Mouse (Mus musculus) liver, postnatal 0 days (tissue): ENCODE measurements at regions not wholly inside any gene's neighbourhood (a gene's known extent, or its start where the extent isn't known, plus 50 kb on each side); places are given as distances from the start of the nearest gene placed in this dataset.
A peak's percentile ranks its signal among the peaks of the same experiment; 100 is the strongest.

Experiments used
- ATAC-seq: fragments of 200-750 bp; cut with Nextera tagmentation; 2 replicates; pipeline ENCODE4 v1.8.0; 2017; ENCODE audit warnings: mild to moderate bottlenecking, moderate library complexity
- DNase-seq: peaks from one replicate; pipeline ENCODE4 v3.0.0-alpha.2; 2016
- H3K27ac ChIP-seq: fragments of 300-500 bp; sonication (generic); 2 replicates; pipeline ENCODE4 v1.5.1; 2014; ENCODE audit warnings: antibody characterized with exemption, moderate library complexity, mild to moderate bottlenecking, low read depth
- H3K27me3 ChIP-seq: fragments of 300-500 bp; sonication (generic); 2 replicates; pipeline ENCODE4 v1.6.1; 2014; ENCODE audit warnings: low read length, control low read depth, mixed read lengths; ENCODE audit not compliant: insufficient read depth
- H3K36me3 ChIP-seq: fragments of 300-500 bp; sonication (generic); replicated peaks from 2 replicates; pipeline ENCODE4 v1.6.1; 2014; ENCODE audit warnings: mild to moderate bottlenecking, control low read depth, low read length, moderate library complexity, mixed read lengths; ENCODE audit not compliant: insufficient read depth
- H3K4me1 ChIP-seq: fragments of 300-500 bp; sonication (generic); 2 replicates; pipeline ENCODE4 v1.6.1; 2014; ENCODE audit warnings: antibody characterized with exemption, mild to moderate bottlenecking, control low read depth; ENCODE audit not compliant: insufficient read depth
- H3K4me2 ChIP-seq: fragments of 300-500 bp; sonication (generic); 2 replicates; pipeline ENCODE4 v1.6.1; 2014; ENCODE audit warnings: low read depth, mild to moderate bottlenecking, low read length, moderate library complexity, mixed read lengths
- H3K4me3 ChIP-seq: fragments of 300-500 bp; sonication (generic); 2 replicates; pipeline ENCODE4 v1.5.1; 2014; ENCODE audit warnings: low read depth, low read length
- H3K9ac ChIP-seq: fragments of 300-500 bp; sonication (generic); replicated peaks from 2 replicates; pipeline ENCODE4 v1.6.1; 2014; ENCODE audit warnings: mild to moderate bottlenecking, moderate library complexity
- H3K9me3 ChIP-seq: fragments of 300-500 bp; sonication (generic); 2 replicates; pipeline ENCODE4 v1.6.1; 2016; ENCODE audit warnings: mild to moderate bottlenecking, control low read depth, low read length, mixed read lengths
- CTCF ChIP-seq: sonication (generic); IDR thresholded peaks from 2 replicates; pipeline ENCODE4 v1.5.1; 2016; ENCODE audit warnings: antibody characterized with exemption, low read depth
- EP300 ChIP-seq: IDR thresholded peaks from 2 replicates; pipeline ENCODE4 v1.6.1; 2016; ENCODE audit warnings: antibody characterized with exemption, low read depth, mild to moderate bottlenecking
- WGBS: fragments of 180-500 bp; shearing (Covaris S2); extraction: QIAGEN DNeasy Blood & Tissue Kit; methylation state at CpG from one replicate; pipeline ENCODE4 v1.1.7; 2014; ENCODE audit not compliant: insufficient replicate concordance; 5-methylcytosine and 5-hydroxymethylcytosine counted together

DNA sequence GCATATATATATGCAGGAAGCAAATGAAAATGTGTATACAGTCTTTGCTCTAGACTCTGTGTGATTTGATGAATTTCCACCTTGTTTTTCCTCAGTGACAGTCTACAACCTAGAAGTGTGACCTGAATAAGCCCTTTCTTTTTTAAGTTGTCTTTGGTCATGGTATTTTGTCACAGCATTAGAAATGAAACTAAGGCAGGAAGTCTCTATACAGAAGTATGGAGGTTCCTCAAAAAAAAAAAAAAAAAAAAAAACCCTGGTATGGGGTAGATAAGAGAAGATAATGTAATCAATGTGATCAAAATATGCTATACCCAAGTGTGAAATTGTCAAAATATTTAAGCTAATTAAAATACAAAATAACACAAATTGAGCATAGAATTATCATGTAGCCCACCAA lies 104.4 kb downstream of the 1190002N15Rik start:
- no peak for DNase-seq
- Histone ChIP-seq H3K27me3 (no peaks in the 10 kb centered on the region), H3K9ac (no peak overlapping the region), H3K36me3 (no peaks in the 10 kb centered on the region), H3K4me1 (no peaks in the 10 kb centered on the region; the same call in 1 of the 2 replicates), H3K9me3 (no peaks in the 10 kb centered on the region), H3K27ac (no peak overlapping the region), H3K4me3 (no peak overlapping the region), H3K4me2 (no peak overlapping the region)
- TF ChIP-seq CTCF (no peak), EP300 (no peak)
- no peak for ATAC-seq

DNA sequence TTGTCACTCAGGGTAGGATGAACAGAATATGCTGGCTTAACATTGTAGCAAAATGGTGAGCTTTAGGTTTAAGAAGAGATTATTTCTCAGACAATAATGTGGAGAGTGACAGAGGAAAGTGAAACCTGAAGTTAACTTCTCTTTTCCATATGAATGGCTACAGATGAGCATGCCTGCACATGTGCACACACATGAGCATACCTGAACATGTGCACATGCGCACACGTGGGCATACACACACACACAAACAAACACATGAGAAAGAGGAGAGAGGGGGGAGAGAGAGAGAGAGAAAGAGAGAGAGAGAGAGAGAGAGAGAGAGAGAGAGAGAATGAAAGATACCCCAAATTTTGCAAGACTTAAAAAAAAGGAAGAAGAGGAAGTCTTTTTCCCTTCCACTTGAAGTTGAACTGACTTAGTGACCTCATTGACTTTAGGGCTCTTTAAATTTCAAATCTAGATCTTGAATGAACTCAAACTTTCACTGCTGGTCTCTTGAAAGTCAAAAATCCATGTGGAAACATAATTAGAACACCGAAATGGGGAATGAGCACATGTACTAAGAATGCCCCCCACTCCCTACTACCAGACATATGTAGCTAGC lies 105.6 kb downstream of the 1190002N15Rik start:
- Histone ChIP-seq H3K27me3 (no peaks in the 10 kb centered on the region), H3K36me3 (no peaks in the 10 kb centered on the region), H3K4me3 (no peak overlapping the region), H3K27ac (no peak overlapping the region), H3K4me1 (no peaks in the 10 kb centered on the region; the same call in 1 of the 2 replicates), H3K4me2 (no peak overlapping the region), H3K9ac (no peak overlapping the region), H3K9me3 (no peaks in the 10 kb centered on the region)
- WGBS: 78% methylated on average over 3 of the region's 3 CpGs
- no peak for ATAC-seq
- TF ChIP-seq EP300 (no peak), CTCF (no peak)
- no peak for DNase-seq

DNA sequence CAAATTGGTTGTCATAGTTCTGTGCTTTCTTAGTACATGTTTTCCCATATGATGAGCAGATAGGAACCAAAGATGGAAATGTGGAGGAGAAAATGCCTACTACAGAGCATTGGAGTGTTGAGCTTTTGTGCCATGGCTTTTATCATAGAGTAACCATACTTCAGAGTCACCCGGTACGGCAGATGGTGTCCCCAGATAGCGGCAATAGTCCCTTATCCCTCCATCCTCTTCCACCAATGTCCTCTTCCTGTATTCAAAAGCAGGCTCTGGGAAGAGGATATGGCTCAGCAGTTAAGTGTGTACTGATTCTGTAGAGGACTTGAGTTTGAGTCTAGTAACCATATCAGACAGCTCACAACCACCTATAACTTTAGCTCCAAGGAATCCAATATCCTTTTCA lies 106.3 kb downstream of the 1190002N15Rik start:
- Histone ChIP-seq H3K27ac (no peak overlapping the region), H3K4me2 (no peak overlapping the region), H3K9me3 (no peaks in the 10 kb centered on the region), H3K36me3 (no peaks in the 10 kb centered on the region), H3K4me1 (no peaks in the 10 kb centered on the region; the same call in 1 of the 2 replicates), H3K27me3 (no peaks in the 10 kb centered on the region), H3K9ac (no peak overlapping the region), H3K4me3 (no peak overlapping the region)
- TF ChIP-seq CTCF (no peak), EP300 (no peak)
- DNase-seq (no peak), ATAC-seq (0 out of 2 replicates have a peak, but pooled peaks have one; percentile 13)
- 68% methylated on average over 3 of the region's 3 CpGs for whole genome bisulfite sequencing

DNA sequence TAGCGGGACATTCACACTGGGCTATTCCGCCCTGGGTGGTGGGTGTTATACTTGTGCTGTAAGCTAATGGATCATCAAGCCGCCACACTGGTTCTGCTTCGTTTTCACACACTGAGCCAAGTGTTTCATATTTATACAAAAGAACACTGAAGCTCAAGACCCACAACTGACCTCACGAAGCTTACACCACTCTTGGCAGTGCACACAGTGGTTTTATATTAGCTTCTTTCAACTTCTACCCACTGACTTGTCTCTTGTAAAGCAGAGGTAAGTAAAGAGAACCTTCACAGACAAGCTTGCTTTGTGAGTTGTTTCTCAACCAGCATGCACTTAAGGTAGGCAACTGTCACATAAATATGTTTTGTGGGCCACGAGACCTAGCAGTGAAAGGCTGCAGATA lies 106.9 kb downstream of the 1190002N15Rik start:
- no peak for TF ChIP-seq EP300
- no peak for TF ChIP-seq CTCF
- H3K27ac ChIP-seq: no peak overlapping the region
- 84% methylated on average over 6 of the region's 6 CpGs for WGBS
- H3K4me2 ChIP-seq: no peak overlapping the region
- H3K36me3 ChIP-seq: no peaks in the 10 kb centered on the region
- H3K4me1 ChIP-seq: no peaks in the 10 kb centered on the region; the same call in 1 of the 2 replicates
- no peak overlapping the region for H3K9ac ChIP-seq
- H3K27me3 ChIP-seq: no peaks in the 10 kb centered on the region
- no peaks in the 10 kb centered on the region for H3K9me3 ChIP-seq
- no peak for DNase-seq
- no peak for ATAC-seq
- no peak overlapping the region for H3K4me3 ChIP-seq

DNA sequence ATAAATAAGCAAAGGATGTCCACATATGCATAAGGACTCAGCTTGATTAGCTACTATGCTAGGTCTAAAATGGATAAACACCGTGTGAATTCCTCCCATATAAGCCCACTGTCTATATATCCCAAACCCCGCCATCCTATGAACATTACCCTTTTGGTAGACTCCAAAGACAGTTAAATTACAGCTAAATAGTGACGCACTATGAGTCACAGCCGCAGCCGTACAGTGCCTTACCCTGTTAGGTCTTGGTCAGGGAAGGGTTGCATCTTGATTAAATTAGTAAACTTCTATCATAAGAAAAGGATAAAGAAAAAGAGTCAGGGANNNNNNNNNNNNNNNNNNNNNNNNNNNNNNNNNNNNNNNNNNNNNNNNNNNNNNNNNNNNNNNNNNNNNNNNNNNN lies 111.1 kb downstream of the 1190002N15Rik start:
- Histone ChIP-seq H3K4me1 (no peaks in the 10 kb centered on the region; the same call in 1 of the 2 replicates), H3K36me3 (no peaks in the 10 kb centered on the region), H3K27me3 (no peaks in the 10 kb centered on the region), H3K9ac (no peak overlapping the region), H3K4me3 (no peak overlapping the region), H3K9me3 (no peaks in the 10 kb centered on the region), H3K27ac (no peak overlapping the region), H3K4me2 (no peak overlapping the region)
- ATAC-seq: no peak
- no peak for TF ChIP-seq CTCF
- TF ChIP-seq EP300: no peak
- 82% methylated on average over 5 of the region's 5 CpGs for WGBS
- DNase-seq: no peak

DNA sequence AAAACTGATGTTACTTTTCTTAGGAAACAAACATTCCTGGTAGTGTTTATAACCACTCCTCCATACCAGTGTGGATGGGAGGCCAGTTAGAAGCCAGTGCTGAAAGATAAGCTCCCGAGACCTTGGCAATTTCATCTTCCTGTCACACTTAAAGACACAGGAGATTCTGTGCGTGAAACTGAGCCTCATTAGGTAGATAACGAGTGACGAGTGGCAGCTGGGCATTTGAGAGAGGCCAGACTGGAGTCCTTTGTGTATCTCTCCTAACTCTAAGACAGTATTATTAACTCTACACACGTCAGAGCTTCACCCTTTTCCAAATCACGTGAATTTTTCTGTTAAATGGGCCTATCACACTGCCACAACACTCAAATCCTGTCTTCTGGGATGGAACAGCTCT lies 112.1 kb downstream of the 1190002N15Rik start:
- no peaks in the 10 kb centered on the region for H3K9me3 ChIP-seq

More for the DNA sequence above, 112.1 kb downstream of the 1190002N15Rik start:
- DNase-seq: no peak
- Histone ChIP-seq H3K27ac (no peak overlapping the region), H3K27me3 (no peaks in the 10 kb centered on the region), H3K36me3 (no peaks in the 10 kb centered on the region), H3K4me1 (no peaks in the 10 kb centered on the region; the same call in 1 of the 2 replicates), H3K4me2 (no peak overlapping the region), H3K9ac (no peak overlapping the region), H3K4me3 (no peak overlapping the region)
- ATAC-seq: no peak
- WGBS: 44% methylated on average over 6 of the region's 6 CpGs
- no peak for TF ChIP-seq CTCF
- no peak for TF ChIP-seq EP300
